Mouse (Mus musculus): ENCODE measurements around the gene Als2cr12. TPM values are rescaled to one million over a fixed set of nuclear protein-coding genes. Genes with fewer than 3 reads are reported as not detected.
"Not testable (repeated sequence)": the region's sequence is repeated elsewhere in the genome, so short reads cannot be mapped to it uniquely, and the experiment has no call there.

Als2cr12 gene
- polyA plus RNA-seq (2012; rRNA removed) (not detected in 2 replicates), polyA plus RNA-seq (2014; fragmentation: Nextera tagmentation; extraction: Ambion mirVana) (0.12 TPM in 1 of 2 replicates, not detected in the other)

GRCm38 (mm10) chr1:58695810-58696209 is at the start of gene Als2cr12:
Gene Als2cr12 (minus strand): TSS chr1:58695989.
- H3K27me3 ChIP-seq (ENCODE audit: control insufficient read depth, insufficient read depth, low read length) = not testable (repeated sequence)
- WGBS = 85% methylated on average over 4 of the region's 4 CpGs

GRCm38 (mm10) chr1:58744645-58745044 is 48.9 kb upstream of the Als2cr12 start:
- H3K36me3 ChIP-seq (ENCODE audit: control insufficient read depth, insufficient read depth, low read length) = peaks cover 93% of the 10 kb centered on the region
- WGBS = 84% methylated on average over 7 of the region's 7 CpGs
- no peaks in the 10 kb centered on the region for H3K4me1 ChIP-seq (ENCODE audit: control insufficient read depth, insufficient read depth, low read length)
- no peak overlapping the region for H3K4me3 ChIP-seq (replicated peaks; ENCODE audit: low read length)
- no peak overlapping the region for H3K27ac ChIP-seq (replicated peaks; ENCODE audit: low read depth, low read length)
- no peaks in the 10 kb centered on the region for H3K9me3 ChIP-seq (ENCODE audit: control insufficient read depth, low read length)
- DNase-seq (ENCODE audit: low spot score) = peak; percentile 33
- ATAC-seq (ENCODE audit: low FRiP score, low read depth) = no peak
- no peak for TF ChIP-seq POLR2A (IDR thresholded peaks at IDR 0.05; ENCODE audit: borderline replicate concordance, extremely low read depth, insufficient read depth, insufficient read length)
- H3K27me3 ChIP-seq (ENCODE audit: control insufficient read depth, insufficient read depth, low read length) = no peaks in the 10 kb centered on the region
- H3K4me2 ChIP-seq (replicated peaks; ENCODE audit: low read depth, low read length, severe bottlenecking) = no peak overlapping the region
- no peak overlapping the region for H3K9ac ChIP-seq (ENCODE audit: low read depth, low read length, severe bottlenecking)

More at GRCm38 (mm10) chr1:58695810-58696209, at the start of gene Als2cr12:
- not testable (repeated sequence) for DNase-seq (ENCODE audit: low spot score); H3K9ac ChIP-seq (ENCODE audit: low read depth, low read length, severe bottlenecking); H3K27ac ChIP-seq (replicated peaks; ENCODE audit: low read depth, low read length); H3K36me3 ChIP-seq (ENCODE audit: control insufficient read depth, insufficient read depth, low read length); H3K9me3 ChIP-seq (ENCODE audit: control insufficient read depth, low read length); H3K4me3 ChIP-seq (replicated peaks; ENCODE audit: low read length); H3K4me2 ChIP-seq (replicated peaks; ENCODE audit: low read depth, low read length, severe bottlenecking); H3K4me1 ChIP-seq (ENCODE audit: control insufficient read depth, insufficient read depth, low read length); ATAC-seq (ENCODE audit: low FRiP score, low read depth)

- ATAC-seq (ENCODE audit: low FRiP score, low read depth) (no peak), DNase-seq (ENCODE audit: low spot score) (no peak)
- Histone ChIP-seq H3K27me3 (ENCODE audit: control insufficient read depth, insufficient read depth, low read length) (no peaks in the 10 kb centered on the region), H3K27ac (replicated peaks; ENCODE audit: low read depth, low read length) (no peak overlapping the region), H3K9me3 (ENCODE audit: control insufficient read depth, low read length) (no peaks in the 10 kb centered on the region), H3K4me1 (ENCODE audit: control insufficient read depth, insufficient read depth, low read length) (no peaks in the 10 kb centered on the region), H3K4me3 (replicated peaks; ENCODE audit: low read length) (no peak overlapping the region), H3K36me3 (ENCODE audit: control insufficient read depth, insufficient read depth, low read length) (peaks cover 88% of the 10 kb centered on the region), H3K4me2 (replicated peaks; ENCODE audit: low read depth, low read length, severe bottlenecking) (no peak overlapping the region), H3K9ac (ENCODE audit: low read depth, low read length, severe bottlenecking) (no peak overlapping the region)
- TF ChIP-seq POLR2A (IDR thresholded peaks at IDR 0.05; ENCODE audit: borderline replicate concordance, extremely low read depth, insufficient read depth, insufficient read length) = no peak
- 93% methylated on average over 6 of the region's 6 CpGs for WGBS
Measured at GRCm38 (mm10) chr1:58743252-58743651, 47.5 kb upstream of the Als2cr12 start.

GRCm38 (mm10) chr1:58742571-58743021 is 46.8 kb upstream of the Als2cr12 start:
- H3K9ac ChIP-seq (ENCODE audit: low read depth, low read length, severe bottlenecking) = no peak overlapping the region
- DNase-seq (ENCODE audit: low spot score) (no peak), ATAC-seq (ENCODE audit: low FRiP score, low read depth) (no peak)
- H3K9me3 ChIP-seq (ENCODE audit: control insufficient read depth, low read length) = no peaks in the 10 kb centered on the region
- no peak overlapping the region for H3K4me2 ChIP-seq (replicated peaks; ENCODE audit: low read depth, low read length, severe bottlenecking)
- 55% methylated on average over 5 of the region's 5 CpGs for WGBS
- H3K4me1 ChIP-seq (ENCODE audit: control insufficient read depth, insufficient read depth, low read length) = no peaks in the 10 kb centered on the region
- no peaks in the 10 kb centered on the region for H3K27me3 ChIP-seq (ENCODE audit: control insufficient read depth, insufficient read depth, low read length)
- no peak for TF ChIP-seq POLR2A (IDR thresholded peaks at IDR 0.05; ENCODE audit: borderline replicate concordance, extremely low read depth, insufficient read depth, insufficient read length)
- peaks cover 87% of the 10 kb centered on the region for H3K36me3 ChIP-seq (ENCODE audit: control insufficient read depth, insufficient read depth, low read length)
- H3K27ac ChIP-seq (replicated peaks; ENCODE audit: low read depth, low read length) = no peak overlapping the region
- no peak overlapping the region for H3K4me3 ChIP-seq (replicated peaks; ENCODE audit: low read length)

GRCm38 (mm10) chr1:58739529-58739928 is 43.7 kb upstream of the Als2cr12 start:
- WGBS = 92% methylated on average over 7 of the region's 7 CpGs
- Histone ChIP-seq H3K9ac (ENCODE audit: low read depth, low read length, severe bottlenecking) (no peak overlapping the region), H3K27me3 (ENCODE audit: control insufficient read depth, insufficient read depth, low read length) (no peaks in the 10 kb centered on the region), H3K4me1 (ENCODE audit: control insufficient read depth, insufficient read depth, low read length) (no peaks in the 10 kb centered on the region), H3K9me3 (ENCODE audit: control insufficient read depth, low read length) (no peaks in the 10 kb centered on the region), H3K36me3 (ENCODE audit: control insufficient read depth, insufficient read depth, low read length) (peaks cover 88% of the 10 kb centered on the region), H3K4me2 (replicated peaks; ENCODE audit: low read depth, low read length, severe bottlenecking) (no peak overlapping the region), H3K4me3 (replicated peaks; ENCODE audit: low read length) (no peak overlapping the region), H3K27ac (replicated peaks; ENCODE audit: low read depth, low read length) (no peak overlapping the region)
- TF ChIP-seq POLR2A (IDR thresholded peaks at IDR 0.05; ENCODE audit: borderline replicate concordance, extremely low read depth, insufficient read depth, insufficient read length) = no peak
- DNase-seq (ENCODE audit: low spot score) (no peak), ATAC-seq (ENCODE audit: low FRiP score, low read depth) (no peak)

GRCm38 (mm10) chr1:58736968-58737367 is 41.2 kb upstream of the Als2cr12 start:
- 96% methylated on average over 22 of the region's 22 CpGs for WGBS
- H3K9me3 ChIP-seq (ENCODE audit: control insufficient read depth, low read length) = no peaks in the 10 kb centered on the region
- no peaks in the 10 kb centered on the region for H3K27me3 ChIP-seq (ENCODE audit: control insufficient read depth, insufficient read depth, low read length)
- no peak overlapping the region for H3K4me2 ChIP-seq (replicated peaks; ENCODE audit: low read depth, low read length, severe bottlenecking)
- TF ChIP-seq POLR2A (IDR thresholded peaks at IDR 0.05; ENCODE audit: borderline replicate concordance, extremely low read depth, insufficient read depth, insufficient read length) = no peak
- DNase-seq (ENCODE audit: low spot score) (no peak), ATAC-seq (ENCODE audit: low FRiP score, low read depth) (no peak)
- H3K27ac ChIP-seq (replicated peaks; ENCODE audit: low read depth, low read length) = no peak overlapping the region
- H3K9ac ChIP-seq (ENCODE audit: low read depth, low read length, severe bottlenecking) = no peak overlapping the region
- H3K36me3 ChIP-seq (ENCODE audit: control insufficient read depth, insufficient read depth, low read length) = peaks cover 73% of the 10 kb centered on the region
- H3K4me1 ChIP-seq (ENCODE audit: control insufficient read depth, insufficient read depth, low read length) = no peaks in the 10 kb centered on the region
- H3K4me3 ChIP-seq (replicated peaks; ENCODE audit: low read length) = no peak overlapping the region
